Mouse (Mus musculus) adrenal gland, postnatal 36 days (tissue): ENCODE measurements around the gene Atp9a. TPM values are rescaled to one million over a fixed set of nuclear protein-coding genes. Genes with fewer than 3 reads are reported as not detected.

Experiments
- DNase-seq, 2 experiments: peaks; one replicate each; pipeline ENCODE4 v3.0.0; 2021; ENCODE audit warnings: mixed read lengths in 1 of 2
- total RNA-seq, 2 experiments: library from RNA; stranded (reverse); gene quantifications; 2 replicates each; pipeline ENCODE4 v1.2.3; 2021

The Atp9a gene
- total RNA-seq, 2 experiments from 2014 or later, result 70.2 to 81.5 TPM

DNA sequence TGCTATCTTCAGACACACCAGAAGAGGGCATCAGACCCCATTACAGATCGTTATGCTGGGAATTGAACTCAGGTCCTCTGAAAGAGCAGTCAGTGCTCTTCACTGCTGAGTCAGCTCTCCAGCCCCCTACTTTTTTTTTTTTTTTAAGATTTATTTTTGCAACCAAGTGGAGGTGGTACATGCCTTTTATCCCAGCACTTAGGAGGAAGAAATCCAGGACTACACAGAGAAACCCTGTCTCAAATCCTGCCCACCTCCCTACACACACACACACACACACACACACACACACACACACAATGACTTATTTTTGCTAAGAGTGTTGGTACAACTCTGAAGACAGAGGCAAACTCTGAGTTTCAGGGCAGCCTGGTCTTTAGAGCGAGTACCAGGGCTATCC is 59.5 kb downstream of the Atp9a start:
- DNase-seq, result no peak

DNA sequence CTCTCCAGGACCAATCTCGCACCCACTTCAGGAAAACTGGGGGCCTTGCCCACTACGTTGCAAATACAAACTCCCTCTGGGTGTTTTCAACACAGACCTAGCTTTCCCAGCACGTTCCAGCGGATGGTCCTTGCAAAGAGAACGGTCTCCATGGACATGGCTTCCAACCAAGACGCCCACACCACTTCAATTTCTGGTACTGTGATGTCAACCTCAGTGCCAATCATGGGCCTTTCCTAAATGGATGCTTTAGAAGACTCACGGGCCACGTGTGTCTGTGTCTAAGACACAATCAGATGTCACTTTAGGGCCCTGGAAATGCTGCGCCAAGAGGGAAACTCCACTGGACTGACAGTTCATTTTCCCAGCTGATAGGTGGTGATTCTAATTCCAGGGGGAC is 60.7 kb downstream of the Atp9a start:
- no peak for DNase-seq

DNA sequence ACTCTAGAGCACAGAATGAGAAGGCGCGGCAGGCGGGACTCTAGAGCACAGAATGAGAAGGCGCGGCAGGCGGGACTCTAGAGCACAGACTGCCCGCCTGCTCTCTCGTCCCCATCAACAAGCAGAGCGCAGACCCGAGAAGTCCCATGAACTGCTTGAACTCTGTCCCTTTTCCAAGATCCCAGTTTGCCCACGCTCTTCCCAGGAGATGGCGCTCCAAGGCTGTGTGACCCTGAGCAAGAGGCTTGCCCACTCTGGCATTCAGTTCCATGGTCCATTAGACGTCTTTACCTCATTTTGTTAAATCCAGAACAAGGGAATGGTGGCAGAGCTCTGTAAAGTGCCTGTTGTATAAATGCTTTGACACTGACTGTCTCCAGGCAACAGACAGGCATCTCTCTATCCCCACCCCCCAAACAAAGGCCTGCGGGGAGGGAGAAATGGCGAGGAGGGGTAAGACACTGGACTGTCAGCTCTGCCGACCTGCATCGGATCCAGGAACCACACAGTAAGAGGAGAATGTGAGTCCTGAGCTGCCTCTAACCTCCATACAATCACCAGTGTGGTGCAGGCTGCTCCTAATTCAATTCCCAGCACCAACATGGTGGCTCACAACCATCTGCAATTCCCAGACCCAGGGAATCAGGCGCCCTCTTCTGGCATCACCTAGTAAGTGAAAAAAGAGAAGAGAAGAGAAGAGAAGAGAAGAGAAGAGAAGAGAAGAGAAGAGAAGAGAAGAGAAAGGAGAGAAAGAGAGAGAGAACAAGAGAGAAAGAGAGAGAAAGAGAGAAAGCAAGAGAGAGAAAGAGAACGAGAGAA is 62.6 kb downstream of the Atp9a start:
- DNase-seq, result no peak

DNA sequence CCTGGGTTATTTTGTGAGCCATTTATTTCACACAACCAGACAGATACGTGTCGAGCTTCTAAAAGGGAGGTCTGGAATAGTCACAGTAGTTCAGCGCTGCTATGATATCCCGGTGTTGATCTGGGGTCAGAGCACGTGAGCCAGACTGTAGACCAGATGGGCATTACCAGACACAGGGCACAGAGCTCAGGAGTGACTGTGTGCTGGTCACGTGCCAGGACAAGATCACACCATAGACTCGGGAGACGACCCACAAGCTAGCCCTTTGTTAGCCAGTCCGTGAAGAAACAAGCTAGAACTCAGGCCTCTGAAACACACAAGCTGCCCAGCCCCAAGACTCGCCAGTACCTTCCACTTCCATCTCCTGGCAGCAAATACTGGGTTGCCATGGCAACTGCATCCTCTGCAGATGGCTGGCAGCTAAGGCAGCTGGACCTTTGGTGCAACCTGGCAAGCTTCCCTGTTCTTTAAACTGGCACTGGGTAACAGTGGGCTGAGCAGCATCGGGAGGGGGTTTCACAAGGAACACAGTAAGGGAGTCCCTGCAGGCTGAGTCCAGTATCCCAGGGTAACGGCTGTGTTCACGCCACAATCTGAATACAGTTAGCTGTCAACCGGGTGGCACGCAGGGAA is 63.4 kb downstream of the Atp9a start:
- no peak for DNase-seq

DNA sequence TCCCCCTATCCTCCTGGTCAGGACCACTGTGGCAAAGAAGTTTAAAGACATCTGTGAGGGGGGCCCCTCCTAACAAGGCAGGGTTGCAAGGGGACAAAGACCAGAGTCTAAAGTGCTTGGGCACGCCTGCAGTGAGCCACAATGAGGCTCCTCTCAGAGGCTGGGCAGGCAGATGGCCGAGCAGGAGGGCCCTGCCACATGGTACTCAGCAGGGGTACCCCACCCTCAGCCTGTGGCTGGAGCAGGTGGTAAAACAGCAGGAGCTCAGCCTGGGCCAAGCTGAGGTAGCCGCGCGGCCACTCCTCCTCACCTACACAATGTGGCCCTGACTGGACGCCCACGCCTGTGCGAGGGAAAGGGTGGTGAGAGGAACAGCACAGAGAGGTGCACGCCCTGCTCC is 64.6 kb downstream of the Atp9a start:
- DNase-seq, result no peak

DNA sequence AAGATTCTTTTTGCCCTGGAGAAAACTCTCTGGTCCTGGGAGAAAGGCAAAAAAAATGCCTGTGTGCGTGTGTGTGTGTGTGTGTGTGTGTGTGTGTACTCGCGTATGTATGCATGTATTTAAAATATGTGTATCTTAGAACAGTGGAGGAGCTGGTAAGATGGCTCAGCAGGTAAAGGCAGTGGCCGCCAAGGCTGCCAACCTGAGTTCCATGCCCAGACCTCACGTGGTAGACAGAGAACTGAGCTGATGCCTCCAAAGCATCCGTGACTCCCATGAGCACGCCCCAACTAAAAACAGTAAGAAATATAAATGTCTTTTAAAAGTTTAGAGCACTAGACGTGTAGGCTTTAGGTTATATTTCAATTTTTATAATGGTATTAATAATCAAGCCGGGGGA is 70.5 kb downstream of the Atp9a start:
- no peak for DNase-seq

DNA sequence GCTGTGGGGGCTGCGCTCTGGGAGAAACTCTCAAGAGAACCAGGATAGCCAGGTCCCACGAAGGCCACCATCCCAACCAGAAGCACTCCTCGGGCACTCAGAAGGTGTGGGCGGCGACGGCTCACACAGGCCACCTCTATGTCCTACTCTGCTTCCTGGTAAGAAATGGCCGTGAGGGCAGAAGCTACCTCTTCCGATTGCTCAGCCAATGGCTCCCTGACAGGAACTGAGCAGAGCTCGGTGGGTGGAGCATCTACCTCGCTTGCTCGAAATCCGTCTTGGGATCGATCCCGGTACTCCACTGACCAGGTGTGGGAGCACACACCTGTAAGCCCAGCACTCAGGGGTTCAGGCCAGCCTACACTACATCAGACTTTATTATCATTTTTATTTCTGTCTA is 72.0 kb downstream of the Atp9a start:
- no peak for DNase-seq

DNA sequence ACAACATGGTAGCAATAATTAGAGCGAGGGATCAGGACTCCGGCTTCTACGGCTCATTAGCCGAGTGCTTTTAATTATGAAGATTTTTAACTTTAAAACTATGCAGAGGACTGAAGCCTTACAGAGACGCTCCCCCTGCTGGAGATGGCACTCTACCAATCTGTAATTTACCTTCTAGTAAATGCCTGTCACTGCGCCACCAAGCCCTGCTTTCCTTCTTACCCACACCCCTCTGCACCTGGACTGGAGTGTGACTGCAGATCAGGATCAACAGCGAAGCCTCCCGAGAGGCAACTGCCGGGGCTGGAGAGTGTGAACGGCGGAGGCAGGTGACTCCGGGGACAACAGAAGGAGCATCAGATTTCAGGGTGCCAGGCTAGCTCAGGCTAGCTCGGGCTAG is 72.4 kb downstream of the Atp9a start:
- no peak for DNase-seq

DNA sequence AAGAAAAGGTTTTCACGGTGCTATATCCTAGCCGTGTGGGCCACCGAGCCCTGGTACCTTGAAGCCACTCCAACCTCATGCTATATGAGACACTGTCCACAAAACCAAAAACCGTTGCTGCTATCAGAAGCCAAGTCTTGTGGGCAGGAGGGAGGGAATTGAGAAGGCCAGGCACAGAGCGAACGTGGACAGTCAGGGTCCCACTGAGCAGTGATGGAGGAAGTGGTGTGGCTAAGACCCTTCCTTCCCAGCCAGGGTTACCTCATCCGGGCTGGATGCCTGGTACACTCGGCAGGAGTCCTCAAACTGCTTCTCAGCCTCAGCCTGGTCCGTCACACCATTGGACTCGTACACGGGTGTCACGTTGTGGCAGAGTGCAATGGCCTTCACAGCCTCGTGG is 74.5 kb downstream of the Atp9a start:
- no peak for DNase-seq

DNA sequence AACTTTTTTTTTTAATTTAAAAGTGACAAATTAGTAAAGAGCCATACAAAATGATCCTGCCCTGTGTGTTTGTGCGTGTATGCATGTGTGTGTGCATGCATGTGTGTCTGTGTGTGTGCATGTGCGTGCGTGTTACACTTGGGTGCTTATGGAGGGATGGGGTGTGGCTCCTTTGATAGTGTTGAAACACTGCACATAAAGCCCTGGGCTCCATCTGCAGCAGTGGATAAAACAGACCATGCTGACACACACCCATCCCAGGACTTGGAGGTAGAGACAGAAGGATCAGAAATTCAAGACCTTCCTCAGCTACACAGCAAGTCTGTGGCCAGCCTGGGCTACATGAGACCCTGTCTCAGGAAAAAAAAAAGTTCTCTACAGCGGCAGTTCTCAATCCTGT is 76.5 kb downstream of the Atp9a start:
- DNase-seq, result no peak

DNA sequence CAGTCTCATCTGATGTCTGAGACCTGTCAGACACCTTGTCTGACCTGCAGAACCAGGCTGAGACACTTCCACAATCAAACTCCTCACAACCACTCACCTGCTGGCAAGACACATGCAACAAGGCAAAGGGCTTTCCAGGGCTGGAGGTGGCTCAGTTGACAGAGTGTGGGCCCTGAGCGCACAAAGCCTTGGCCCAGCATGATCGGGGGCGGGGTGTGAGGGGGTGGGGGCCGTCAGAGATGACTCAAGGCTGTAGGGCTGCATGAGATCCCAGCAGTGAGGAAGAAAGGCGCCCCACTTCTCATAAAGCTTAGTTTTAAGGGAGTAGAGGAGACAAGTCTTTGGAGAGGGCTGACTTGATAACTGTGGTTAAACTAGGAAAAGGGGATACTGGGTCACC is 78.5 kb downstream of the Atp9a start:
- no peak for DNase-seq

DNA sequence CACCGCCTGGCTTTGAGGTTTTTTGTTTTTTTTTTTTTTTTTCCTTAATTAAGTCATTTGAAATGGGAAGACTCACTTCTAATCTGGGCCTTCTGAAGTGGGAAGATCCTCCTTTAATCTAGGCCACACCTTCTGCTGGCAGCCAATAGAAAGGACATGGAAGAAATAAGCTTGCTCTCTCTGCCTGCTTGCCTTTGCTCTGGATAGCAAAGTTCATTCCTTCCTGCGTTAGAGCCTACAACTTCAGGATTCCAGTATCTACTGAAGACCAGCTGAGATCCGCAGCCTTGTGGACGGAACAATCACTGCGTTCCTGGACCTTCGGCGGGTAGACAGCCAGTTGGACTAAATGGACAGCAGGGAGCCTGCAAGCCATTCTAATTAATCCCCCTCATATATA is 79.0 kb downstream of the Atp9a start:
- DNase-seq, result no peak

DNA sequence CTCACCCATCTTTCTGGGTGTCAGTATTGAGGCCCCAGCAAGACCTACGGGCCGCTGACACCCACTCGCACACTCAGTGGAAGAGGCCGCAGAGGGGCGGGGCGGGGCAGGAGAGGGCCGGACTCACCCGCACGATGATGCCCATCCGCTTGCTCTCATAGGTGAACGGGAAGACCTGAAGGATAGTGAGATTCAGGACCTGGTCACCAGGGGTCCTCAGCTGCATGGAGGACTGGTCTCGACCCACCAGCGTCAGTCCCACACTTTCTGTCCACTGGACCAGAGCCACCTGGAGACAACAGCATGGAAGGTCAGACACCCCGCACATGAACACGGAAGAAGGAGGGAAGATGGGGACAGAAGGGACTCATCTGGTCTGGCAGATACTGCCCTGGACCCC is 80.4 kb downstream of the Atp9a start:
- DNase-seq, result no peak

DNA sequence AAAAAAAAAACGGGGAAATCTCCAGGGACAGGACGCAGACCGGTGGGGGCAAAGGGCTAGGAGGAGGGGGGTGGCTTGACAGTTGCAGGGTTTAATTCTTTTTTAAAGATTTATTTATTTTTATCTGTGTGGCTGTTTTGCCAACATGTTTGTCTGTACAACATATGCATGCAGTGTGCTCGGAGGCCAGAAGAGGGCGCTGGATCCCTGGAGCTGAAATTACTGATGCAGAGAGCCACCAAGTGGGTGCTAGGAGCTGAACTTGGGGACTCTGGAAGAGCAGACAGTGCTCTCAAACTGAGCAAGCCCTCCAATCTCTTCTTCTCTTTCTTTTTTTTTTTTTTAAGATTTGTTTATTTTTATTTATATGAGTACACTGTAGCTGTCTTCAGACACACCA is 81.9 kb downstream of the Atp9a start:
- DNase-seq, result no peak

DNA sequence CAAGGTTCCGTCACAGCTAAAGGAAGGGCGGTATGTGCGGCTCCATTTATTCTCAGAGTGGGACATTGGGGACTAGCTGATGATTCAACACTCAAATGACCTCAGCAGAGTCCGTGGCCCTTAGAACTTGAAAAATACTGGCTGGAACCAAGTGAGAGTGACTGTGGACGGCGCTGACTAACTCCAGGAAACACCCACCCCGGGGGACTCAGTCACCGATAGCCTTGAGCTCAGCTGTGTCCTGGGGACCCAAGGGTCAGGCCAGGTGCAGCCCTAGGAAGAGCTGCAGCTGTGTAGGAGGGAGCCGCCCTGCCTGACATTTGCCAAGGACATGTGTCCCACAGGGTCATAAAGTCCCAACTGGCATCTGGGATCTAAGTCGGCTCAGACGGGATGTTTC is 83.7 kb downstream of the Atp9a start:
- DNase-seq, result peak; percentile 70

DNA sequence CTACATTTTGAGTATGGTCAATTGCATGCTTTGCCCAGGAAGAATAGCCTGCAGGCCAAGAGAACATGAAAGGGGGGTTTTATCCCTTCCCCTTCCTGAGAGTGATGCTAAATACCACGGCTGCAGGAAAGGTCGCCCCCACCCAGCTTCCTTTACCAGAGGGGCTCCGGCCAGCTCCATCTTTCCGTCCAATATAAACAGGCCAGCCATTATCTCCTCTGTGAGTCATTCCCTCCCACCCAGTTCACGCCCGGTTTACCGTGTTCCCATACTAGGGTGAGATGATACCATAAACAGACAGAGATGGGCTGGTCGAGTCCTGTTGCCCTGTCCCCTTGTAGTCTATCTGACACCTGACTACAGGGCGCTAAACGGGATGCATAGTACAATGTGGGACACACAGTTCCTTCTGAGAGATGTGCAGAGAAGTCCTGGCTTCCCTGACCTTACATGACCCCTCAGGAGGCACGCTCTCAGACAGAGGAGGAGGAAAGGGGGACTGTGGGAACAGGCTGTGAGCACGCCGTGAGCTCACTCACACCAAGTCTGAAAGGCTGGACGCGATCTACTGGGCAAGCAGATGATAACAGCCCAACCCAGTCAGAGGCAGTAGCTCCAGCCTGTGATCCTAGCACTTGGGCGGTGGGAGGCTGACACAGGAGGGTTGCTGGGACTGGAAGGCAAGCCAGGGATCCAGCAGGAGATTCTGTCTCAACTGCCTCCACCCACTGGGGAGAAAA is 85.5 kb downstream of the Atp9a start:
- DNase-seq, result no peak

DNA sequence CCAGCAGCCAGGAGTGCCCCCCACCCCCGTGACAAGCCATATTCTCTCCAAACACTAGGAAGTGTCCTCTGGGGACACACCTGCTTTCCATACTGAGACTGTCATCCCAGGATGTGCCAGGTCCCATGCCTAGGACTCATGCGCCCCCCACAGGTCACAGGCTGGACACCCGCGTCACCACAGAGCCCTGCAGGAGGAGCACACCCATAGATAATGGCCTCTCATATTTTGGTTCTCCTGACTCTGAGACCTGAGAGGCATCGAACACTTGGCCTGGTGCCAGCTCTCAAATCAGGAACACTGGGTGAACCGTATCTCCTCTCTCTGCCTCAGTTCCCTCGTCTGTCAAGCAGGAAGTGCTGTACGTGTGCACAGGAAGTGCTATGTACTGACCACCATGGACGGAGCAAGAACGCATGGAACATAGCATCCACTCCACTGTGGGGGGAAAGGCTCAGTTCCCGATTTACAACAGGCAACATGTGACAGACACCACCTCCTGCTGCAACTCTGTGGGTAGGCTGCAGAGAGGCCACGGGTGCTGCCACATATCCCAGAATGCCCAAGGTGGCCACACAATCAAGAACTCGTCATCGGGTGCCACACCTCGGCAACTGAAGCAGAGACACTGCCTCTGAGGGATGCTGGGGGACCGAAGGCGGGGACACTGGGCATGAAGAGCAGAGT is 87.1 kb downstream of the Atp9a start:
- no peak for DNase-seq

DNA sequence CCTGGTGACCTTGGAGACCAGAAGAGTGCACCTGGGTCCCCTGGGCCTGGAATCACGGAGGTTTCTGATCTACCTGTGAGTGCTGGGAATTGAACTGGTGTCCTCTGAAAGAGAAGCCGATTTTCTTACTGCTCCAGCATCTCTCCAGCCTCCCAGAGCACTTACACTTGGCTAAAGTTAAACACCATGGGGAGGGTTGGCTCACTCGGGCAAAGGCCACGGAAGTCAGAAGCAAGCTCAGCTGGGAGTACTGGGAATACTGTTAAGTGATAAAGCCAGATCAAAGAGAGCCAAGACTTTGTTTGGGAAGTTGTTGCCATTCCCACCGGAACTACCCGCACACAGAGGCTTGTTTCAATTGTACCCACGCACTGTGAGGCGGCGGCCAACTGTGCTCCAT is 87.7 kb downstream of the Atp9a start:
- no peak for DNase-seq

DNA sequence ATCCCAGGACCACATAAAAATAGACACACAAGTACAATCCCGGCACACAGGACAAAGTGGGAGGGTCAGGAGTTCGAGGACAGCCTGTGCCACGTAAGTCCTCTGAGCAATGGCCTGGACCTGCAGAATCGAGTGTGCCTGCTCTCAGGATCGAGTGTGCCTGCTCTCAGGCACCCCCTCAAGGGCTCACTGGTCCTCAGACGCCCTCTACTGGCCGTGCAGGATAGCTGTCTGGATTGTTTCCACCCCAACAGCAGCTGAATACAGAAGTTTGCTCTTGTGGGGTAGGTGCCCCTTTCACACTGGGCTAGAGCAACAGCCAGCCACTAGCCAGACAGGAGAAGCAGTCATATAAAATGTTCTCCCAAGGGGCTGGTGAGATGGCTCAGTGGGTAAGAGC is 90.5 kb downstream of the Atp9a start:
- peak; percentile 44 to 51 for DNase-seq

DNA sequence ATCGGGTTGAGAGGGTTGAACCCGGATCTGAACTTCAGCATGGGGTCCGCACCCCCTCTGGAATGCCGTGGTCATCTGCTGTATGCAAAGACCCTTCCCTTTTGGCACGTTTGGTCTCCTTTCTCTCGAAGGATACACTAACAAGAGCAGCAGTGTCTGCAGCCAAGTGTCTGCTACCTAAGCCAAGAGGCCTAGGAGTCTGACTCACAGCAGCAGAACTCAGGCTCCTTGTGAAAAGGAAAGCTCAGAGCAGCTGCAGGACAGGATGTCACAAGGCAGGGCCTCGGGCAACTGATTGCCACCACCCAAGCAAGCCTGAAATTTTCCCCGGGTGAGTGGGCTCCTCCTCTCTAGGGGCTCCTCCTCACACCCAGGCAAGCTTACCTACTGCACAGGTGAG is 94.0 kb downstream of the Atp9a start:
- DNase-seq, result no peak

DNA sequence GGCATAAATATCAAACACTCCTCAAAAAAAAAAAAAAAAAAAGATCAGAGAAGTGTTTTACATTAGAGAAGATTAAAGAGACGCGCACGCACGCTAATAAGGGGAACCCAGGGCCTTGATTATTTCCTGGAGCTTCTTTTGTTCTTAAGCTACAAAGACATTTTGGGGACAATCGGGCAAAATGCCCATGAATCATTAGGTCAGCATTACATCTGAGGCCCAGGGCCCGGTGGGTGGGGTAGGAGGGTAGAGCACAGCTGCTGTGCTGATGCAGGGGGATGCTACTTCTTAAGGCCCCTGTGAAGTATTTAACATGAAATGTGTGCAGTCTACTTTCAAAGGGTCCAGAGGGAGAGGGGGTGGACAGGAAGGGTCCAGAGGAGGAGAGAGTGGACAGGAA is 97.4 kb downstream of the Atp9a start:
- no peak for DNase-seq

DNA sequence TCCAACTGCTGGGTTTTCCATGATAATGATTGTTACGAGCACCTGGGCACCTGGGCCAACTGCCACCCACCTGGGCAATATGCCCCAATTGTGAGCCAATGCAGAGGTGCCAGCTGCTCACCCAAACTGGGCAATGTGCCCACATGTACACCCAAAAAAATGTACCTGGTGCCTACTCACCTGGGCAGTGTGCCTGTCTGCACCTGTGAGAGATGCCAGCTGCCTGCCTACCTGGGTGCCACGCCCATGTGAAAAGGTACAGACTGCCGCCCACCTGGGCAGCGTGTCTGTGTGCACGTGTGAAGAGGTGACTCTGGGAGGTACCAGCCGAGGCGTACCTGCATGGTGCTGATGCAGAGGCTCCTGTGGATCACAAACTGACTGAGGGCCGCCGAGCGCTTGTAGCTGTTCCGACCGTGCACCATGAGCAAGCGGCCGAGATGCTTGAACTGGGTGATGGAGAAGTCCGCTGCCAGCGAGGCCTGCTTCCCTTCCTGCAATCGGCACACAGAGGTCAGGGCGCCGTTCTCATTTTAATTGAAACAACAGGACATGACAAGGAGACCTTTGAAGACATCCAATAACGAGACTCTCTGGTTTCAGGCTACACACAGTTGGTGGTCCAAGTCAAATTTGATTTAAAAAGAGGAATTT is 98.6 kb downstream of the Atp9a start:
- no peak for DNase-seq
